Mouse (Mus musculus) intestine, postnatal 0 days (tissue): ENCODE data around the gene Ptges. TPM values are rescaled to one million over a fixed set of nuclear protein-coding genes. Genes with fewer than 3 reads are reported as not detected.

Source experiments
- ATAC-seq: fragments of 200-750 bp; cut with Nextera tagmentation; 2 replicates; pipeline ENCODE4 v1.8.0; 2017; ENCODE audit warnings: mild to moderate bottlenecking, moderate TSS enrichment, moderate library complexity
- H3K27ac ChIP-seq: fragments of 300-500 bp; sonication (generic); 2 replicates; pipeline ENCODE4 v1.5.1; 2014; ENCODE audit warnings: mild to moderate bottlenecking, low read depth, low read length, moderate library complexity
- H3K27me3 ChIP-seq: fragments of 300-500 bp; sonication (generic); replicated peaks from 2 replicates; pipeline ENCODE4 v1.6.1; 2014; ENCODE audit warnings: low read length, mixed read lengths; ENCODE audit not compliant: control insufficient read depth, insufficient read depth
- H3K36me3 ChIP-seq: fragments of 300-500 bp; sonication (generic); 2 replicates; pipeline ENCODE4 v1.6.1; 2014; ENCODE audit warnings: mild to moderate bottlenecking, moderate library complexity; ENCODE audit not compliant: control insufficient read depth, insufficient read depth
- H3K4me1 ChIP-seq: fragments of 300-500 bp; sonication (generic); replicated peaks from 2 replicates; pipeline ENCODE4 v1.6.1; 2014; ENCODE audit warnings: antibody characterized with exemption, low read length, mixed read lengths; ENCODE audit not compliant: control insufficient read depth, insufficient read depth
- H3K4me2 ChIP-seq: fragments of 300-500 bp; sonication (generic); replicated peaks from 2 replicates; pipeline ENCODE4 v1.6.1; 2014; ENCODE audit warnings: low read depth, mild to moderate bottlenecking, moderate library complexity
- H3K4me3 ChIP-seq: fragments of 300-500 bp; sonication (generic); 2 replicates; pipeline ENCODE4 v1.5.1; 2014; ENCODE audit warnings: low read depth, low read length
- H3K9ac ChIP-seq: fragments of 300-500 bp; sonication (generic); 2 replicates; pipeline ENCODE4 v1.6.1; 2014; ENCODE audit warnings: mild to moderate bottlenecking, low read depth, low read length
- H3K9me3 ChIP-seq: fragments of 300-500 bp; sonication (generic); 2 replicates; pipeline ENCODE4 v1.6.1; 2016; ENCODE audit warnings: mixed run types; ENCODE audit not compliant: control insufficient read depth
- CTCF ChIP-seq: sonication (generic); IDR thresholded peaks from 2 replicates; pipeline ENCODE4 v1.5.1; 2016; ENCODE audit warnings: low read depth, mild to moderate bottlenecking, control low read depth, antibody characterized with exemption, moderate library complexity
- WGBS: fragments of 180-500 bp; shearing (Covaris S2); extraction: QIAGEN DNeasy Blood & Tissue Kit; methylation state at CpG from one replicate; pipeline ENCODE4 v1.1.7; 2014; 5-methylcytosine and 5-hydroxymethylcytosine counted together
- polyA plus RNA-seq: library from polyadenylated mRNA; unstranded; fragments of >200 nt; fragmentation: Nextera tagmentation; extraction: Ambion mirVana; gene quantifications from 2 replicates; pipeline ENCODE4 v1.2.1, GENCODE M21; 2015

Ptges gene
- 2.8 and 3.6 TPM in 2 replicates for polyA plus RNA-seq

GRCm38 (mm10) chr2:30929483-30930045 lies at the start of gene Ptges:
Gene Ptges, minus strand, starts transcription at chr2:30929863.
- Histone ChIP-seq H3K4me3 (peak within 1 kb of the TSS; percentile 23), H3K4me1 (0 out of 2 replicates have a peak, but pooled peaks cover 4% of the 10 kb centered on the region), H3K4me2 (peak within 1 kb of the TSS; percentile 72), H3K27me3 (no peaks in the 10 kb centered on the region), H3K36me3 (no peaks in the 10 kb centered on the region), H3K27ac (peak within 1 kb of the TSS; percentile 35), H3K9ac (peak within 1 kb of the TSS; percentile 26), H3K9me3 (no peaks in the 10 kb centered on the region)
- peak; percentile 55 for ATAC-seq
- under 1% methylated on average over 23 of the region's 23 CpGs for WGBS
- TF ChIP-seq CTCF: peak; percentile 84

- H3K9me3 ChIP-seq: no peaks in the 10 kb centered on the region
- H3K27me3 ChIP-seq: no peaks in the 10 kb centered on the region
- H3K9ac ChIP-seq: peak within 1 kb of the TSS; percentile 92
- peak within 1 kb of the TSS; percentile 98 for H3K4me3 ChIP-seq
- peak; percentile 87 for ATAC-seq
- peak; percentile 37; the same call in 1 of the 2 replicates for TF ChIP-seq CTCF
- H3K27ac ChIP-seq: peak within 1 kb of the TSS; percentile 93
- H3K4me1 ChIP-seq: peaks cover 6% of the 10 kb centered on the region; the same call in 1 of the 2 replicates
- H3K36me3 ChIP-seq: peaks cover 28% of the 10 kb centered on the region
- peak within 1 kb of the TSS; percentile 84 for H3K4me2 ChIP-seq
- WGBS: 3% methylated on average over 57 of the region's 59 CpGs
Observed at GRCm38 (mm10) chr2:30967352-30968327, 38.0 kb upstream of the Ptges start, which contains the start of gene Tor1a. Gene Tor1a, minus strand, starts transcription at chr2:30967933.

- Histone ChIP-seq H3K36me3 (peaks cover 36% of the 10 kb centered on the region), H3K27me3 (no peaks in the 10 kb centered on the region), H3K4me3 (peak overlapping the region; percentile 98), H3K27ac (peak overlapping the region; percentile 93), H3K9ac (peak overlapping the region; percentile 92), H3K4me2 (peak overlapping the region; percentile 84), H3K4me1 (peaks cover 6% of the 10 kb centered on the region; the same call in 1 of the 2 replicates), H3K9me3 (no peaks in the 10 kb centered on the region)
- ATAC-seq: no peak
- no peak for TF ChIP-seq CTCF
- 11% methylated on average over 16 of the region's 16 CpGs for WGBS
Observed at GRCm38 (mm10) chr2:30966826-30967225, 37.2 kb upstream of the Ptges start.

GRCm38 (mm10) chr2:30965627-30966026 lies 36.0 kb upstream of the Ptges start:
- no peak for ATAC-seq
- no peak overlapping the region for H3K4me3 ChIP-seq
- no peak overlapping the region for H3K27ac ChIP-seq
- H3K9me3 ChIP-seq: no peaks in the 10 kb centered on the region
- 86% methylated on average over 8 of the region's 8 CpGs for WGBS
- no peak for TF ChIP-seq CTCF
- no peak overlapping the region for H3K9ac ChIP-seq
- peak overlapping the region; percentile 84; the same call in 1 of the 2 replicates for H3K4me2 ChIP-seq
- no peaks in the 10 kb centered on the region for H3K27me3 ChIP-seq
- peaks cover 6% of the 10 kb centered on the region; the same call in 1 of the 2 replicates for H3K4me1 ChIP-seq
- H3K36me3 ChIP-seq: peaks cover 47% of the 10 kb centered on the region

GRCm38 (mm10) chr2:30962570-30963254 lies 33.0 kb upstream of the Ptges start:
- ATAC-seq: no peak
- Histone ChIP-seq H3K4me3 (no peak overlapping the region), H3K4me1 (peaks cover 6% of the 10 kb centered on the region; the same call in 1 of the 2 replicates), H3K9me3 (no peaks in the 10 kb centered on the region), H3K9ac (no peak overlapping the region), H3K27ac (peak overlapping the region; percentile 64), H3K27me3 (no peaks in the 10 kb centered on the region), H3K4me2 (no peak overlapping the region), H3K36me3 (peaks cover 71% of the 10 kb centered on the region)
- no peak for TF ChIP-seq CTCF
- 69% methylated on average over 11 of the region's 11 CpGs for WGBS
